Mouse (Mus musculus) naive thymus-derived CD4-positive, alpha-beta T cell, adult 2 months (primary cell): ENCODE measurements around the gene Fan1.

Experiments used
- DNase-seq: peaks from one replicate; pipeline ENCODE4 v3.0.0-alpha.2; 2011; ENCODE audit warnings: low read depth

The Fan1 gene

GRCm38 (mm10) chr7:64331309-64331708, 42.6 kb downstream of the Fan1 start:
- no peak for DNase-seq

DNA sequence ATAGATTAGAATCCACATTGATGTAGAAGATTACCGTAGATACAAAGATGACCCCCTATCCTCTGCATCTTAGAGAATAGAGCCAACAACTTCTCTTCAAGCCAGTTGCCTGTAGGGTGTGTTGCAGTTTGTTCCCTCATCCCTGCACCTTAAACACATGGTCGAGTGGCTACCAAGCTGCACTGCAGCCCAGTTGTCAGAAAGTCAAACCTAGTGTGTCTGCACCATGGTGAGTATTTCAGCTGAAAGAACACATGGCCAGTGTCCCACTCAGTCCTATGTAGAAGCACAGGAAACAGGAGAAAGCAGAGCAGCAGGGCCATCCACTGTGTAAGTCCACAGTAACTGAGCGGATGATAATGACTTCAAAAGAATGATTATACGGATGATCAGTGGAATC, 46.4 kb downstream of the Fan1 start:
- peak; percentile 9 for DNase-seq

- DNase-seq, result peak; percentile 92
These were observed 47.0 kb downstream of the Fan1 start for GRCm38 (mm10) chr7:64326892-64327291.

DNA sequence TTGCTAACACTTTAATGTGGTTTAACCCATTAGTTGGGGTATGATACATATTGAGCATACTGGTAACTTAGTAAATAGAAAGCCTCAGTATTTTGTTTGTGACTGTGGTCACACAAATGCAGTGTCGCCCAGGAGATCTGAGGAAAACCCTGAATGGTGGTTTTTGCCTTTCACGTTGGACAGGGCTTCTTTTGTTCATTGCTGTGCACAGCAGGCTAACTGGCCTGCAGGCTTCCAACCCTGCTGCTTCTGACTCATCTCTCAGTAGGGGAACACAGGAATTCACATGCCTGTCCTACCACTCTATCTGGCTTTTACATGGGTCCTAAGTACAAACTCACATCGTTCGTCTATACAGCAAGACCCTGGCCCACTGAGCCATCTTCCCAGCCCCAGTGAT, 52.2 kb downstream of the Fan1 start:
- no peak for DNase-seq

GRCm38 (mm10) chr7:64321125-64321524, 52.8 kb downstream of the Fan1 start:
- DNase-seq, result no peak

DNA sequence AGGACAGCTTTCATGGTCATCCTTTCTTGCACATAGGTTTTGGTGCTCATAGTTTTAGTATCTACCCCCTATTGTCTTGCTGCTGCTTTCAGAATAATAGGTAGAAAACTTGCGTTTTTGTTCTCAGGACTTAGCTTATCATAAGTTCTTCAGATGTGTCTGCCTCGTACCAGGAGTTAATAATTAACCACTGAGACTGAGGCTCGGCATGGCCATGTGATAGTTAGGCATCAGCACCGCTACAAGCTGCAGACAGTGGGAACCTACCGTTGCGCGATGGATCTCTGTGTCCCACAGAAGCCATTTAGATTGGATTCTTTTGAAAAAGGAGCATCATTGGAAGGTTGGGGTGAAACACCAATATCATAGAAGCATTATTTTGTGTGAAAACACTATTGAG, 61.1 kb downstream of the Fan1 start:
- DNase-seq, result no peak

GRCm38 (mm10) chr7:64310756-64311155, 63.1 kb downstream of the Fan1 start:
- DNase-seq, result no peak

DNA sequence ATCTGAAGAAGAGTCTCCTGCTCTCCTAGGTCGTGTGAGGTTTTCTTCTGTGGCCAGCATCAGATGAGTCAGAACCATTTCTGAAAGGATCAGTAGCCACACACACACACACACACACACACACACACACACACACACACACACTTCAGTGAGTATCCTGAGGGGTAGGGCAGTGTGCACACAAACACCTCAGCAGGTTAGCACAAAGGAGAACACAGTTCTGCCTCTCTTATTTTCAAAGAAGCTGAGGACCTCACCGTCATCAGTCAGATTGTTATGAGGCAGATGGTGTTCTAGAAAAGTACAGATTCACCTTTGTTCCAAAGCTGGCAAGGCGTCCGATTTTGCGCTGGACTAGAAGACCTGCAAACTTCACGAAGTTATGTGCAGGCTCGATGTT, 63.7 kb downstream of the Fan1 start:
- no peak for DNase-seq
